Mouse (Mus musculus) midbrain, embryonic 13.5 days (tissue): ENCODE measurements around the gene Rapgef5. TPM values are rescaled to one million over a fixed set of nuclear protein-coding genes. Genes with fewer than 3 reads are reported as not detected.

Source experiments
- ATAC-seq: fragments of 200-750 bp; cut with Nextera tagmentation; 2 replicates; pipeline ENCODE4 v1.8.0; 2017; ENCODE audit warnings: mild to moderate bottlenecking, moderate TSS enrichment, moderate library complexity
- H3K27ac ChIP-seq: fragments of 300-500 bp; sonication (generic); 2 replicates; pipeline ENCODE4 v1.5.1; 2015; ENCODE audit warnings: inconsistent platforms, mild to moderate bottlenecking, moderate library complexity
- H3K27me3 ChIP-seq: fragments of 300-500 bp; sonication (generic); 2 replicates; pipeline ENCODE4 v1.6.1; 2015; ENCODE audit warnings: mild to moderate bottlenecking, inconsistent platforms
- H3K36me3 ChIP-seq: fragments of 300-500 bp; sonication (generic); 2 replicates; pipeline ENCODE4 v1.6.1; 2015; ENCODE audit warnings: mild to moderate bottlenecking, inconsistent platforms
- H3K4me1 ChIP-seq: fragments of 300-500 bp; sonication (generic); replicated peaks from 2 replicates; pipeline ENCODE4 v1.6.1; 2015; ENCODE audit warnings: inconsistent platforms
- H3K4me2 ChIP-seq: fragments of 300-500 bp; sonication (generic); replicated peaks from 2 replicates; pipeline ENCODE4 v1.6.1; 2015; ENCODE audit warnings: moderate library complexity, mild to moderate bottlenecking, inconsistent platforms
- H3K4me3 ChIP-seq: fragments of 300-500 bp; sonication (generic); replicated peaks from 2 replicates; pipeline ENCODE4 v1.5.1; 2015; ENCODE audit warnings: mild to moderate bottlenecking, inconsistent platforms
- H3K9ac ChIP-seq: fragments of 300-500 bp; sonication (generic); replicated peaks from 2 replicates; pipeline ENCODE4 v1.6.1; 2015; ENCODE audit warnings: mild to moderate bottlenecking, inconsistent platforms
- H3K9me3 ChIP-seq: fragments of 300-500 bp; sonication (generic); 2 replicates; pipeline ENCODE4 v1.6.1; 2016; ENCODE audit warnings: mild to moderate bottlenecking, inconsistent platforms
- WGBS: fragments of 180-500 bp; shearing (Covaris S2); methylation state at CpG from one replicate; pipeline ENCODE4 v1.1.7; 2015; 5-methylcytosine and 5-hydroxymethylcytosine counted together
- polyA plus RNA-seq: library from polyadenylated mRNA; unstranded; fragments of >200 nt; fragmentation: Nextera tagmentation; extraction: Ambion mirVana; gene quantifications from 2 replicates; pipeline ENCODE4 v1.2.1, GENCODE M21; 2015

Gene Rapgef5
- polyA plus RNA-seq, 1 experiment from 2014 or later: 42.1 TPM

DNA sequence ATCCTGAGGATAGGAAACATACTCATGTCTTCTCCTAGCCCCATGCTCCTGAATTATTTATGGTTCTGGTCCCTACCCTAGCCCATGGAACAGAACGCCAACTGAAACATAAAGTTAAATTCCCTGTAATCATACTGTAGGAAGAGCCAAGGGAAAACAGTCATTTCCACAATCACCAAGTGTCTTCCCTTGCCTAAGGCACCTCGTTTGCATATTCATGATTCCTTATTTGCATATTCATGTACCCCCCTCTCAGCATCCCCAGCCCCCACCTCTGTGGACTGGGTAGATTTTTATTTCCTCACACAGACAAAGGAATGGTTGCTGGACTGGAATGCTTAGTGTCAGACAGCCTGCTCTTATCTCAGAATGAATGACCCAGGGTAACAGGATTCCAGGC lies 220.6 kb downstream of the Rapgef5 start:
- Histone ChIP-seq H3K4me1 (peaks cover 35% of the 10 kb centered on the region), H3K4me2 (no peak overlapping the region), H3K9ac (no peak overlapping the region), H3K27ac (peak overlapping the region; percentile 76), H3K9me3 (no peaks in the 10 kb centered on the region), H3K27me3 (no peaks in the 10 kb centered on the region), H3K4me3 (no peak overlapping the region), H3K36me3 (peaks cover 19% of the 10 kb centered on the region; the same call in 1 of the 2 replicates)
- 28% methylated on average over 2 of the region's 2 CpGs for WGBS
- ATAC-seq: peak; percentile 92

DNA sequence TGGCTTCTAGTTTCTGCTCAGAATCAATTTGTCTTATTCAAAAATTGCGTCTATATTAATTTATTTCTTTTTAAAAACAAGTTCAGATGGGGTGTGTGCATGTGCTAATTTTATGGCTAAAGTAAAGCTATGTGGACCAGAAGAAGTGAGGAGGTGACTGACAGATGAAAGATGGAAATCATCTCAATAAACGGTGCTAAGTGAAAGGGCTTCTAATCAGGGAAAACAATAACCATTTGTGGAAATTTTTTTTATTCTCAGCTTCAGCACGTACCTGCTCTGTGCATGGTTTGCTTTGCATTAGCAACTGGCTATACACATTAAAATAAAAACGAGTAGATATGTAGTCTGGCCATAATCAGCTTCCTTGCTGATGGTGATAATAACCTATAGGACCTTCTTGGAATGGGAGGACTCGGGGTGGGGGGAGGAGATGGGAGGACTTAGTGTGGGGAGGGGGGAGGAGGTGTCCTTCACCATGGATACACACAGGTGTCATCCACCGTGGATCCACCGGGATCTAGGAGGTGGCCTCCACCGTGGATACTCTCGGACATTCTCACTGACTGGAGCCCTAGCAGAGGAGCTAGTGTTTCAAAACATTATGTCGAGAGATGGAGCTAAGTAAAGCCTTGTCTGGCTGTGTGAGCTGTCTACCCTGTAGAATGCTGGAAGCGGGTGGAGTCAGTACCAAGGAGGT lies 221.2 kb downstream of the Rapgef5 start:
- WGBS: 67% methylated on average over 11 of the region's 11 CpGs
- Histone ChIP-seq H3K4me2 (no peak overlapping the region), H3K9me3 (no peaks in the 10 kb centered on the region), H3K4me1 (peaks cover 35% of the 10 kb centered on the region), H3K9ac (no peak overlapping the region), H3K27ac (peak overlapping the region; percentile 76), H3K36me3 (peaks cover 21% of the 10 kb centered on the region; the same call in 1 of the 2 replicates), H3K27me3 (no peaks in the 10 kb centered on the region), H3K4me3 (no peak overlapping the region)
- peak; percentile 51 for ATAC-seq

DNA sequence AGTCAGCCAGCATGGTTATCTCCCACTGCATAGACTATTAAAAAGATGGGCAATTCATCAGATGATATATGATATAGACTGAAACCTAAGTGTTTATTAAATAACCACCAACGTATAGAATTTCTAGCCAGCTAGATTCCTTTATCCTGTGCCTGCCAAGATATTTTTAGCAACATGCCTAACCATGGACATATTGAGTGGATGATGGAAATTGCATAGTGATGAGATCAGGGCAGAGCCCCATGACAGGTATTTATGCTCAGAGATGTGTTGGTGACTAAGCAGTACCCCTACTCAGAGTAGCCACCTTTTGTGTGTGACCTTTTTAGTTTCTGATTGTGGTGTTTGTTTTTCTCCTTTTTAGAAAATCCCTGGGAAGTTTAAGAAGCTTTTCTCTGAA lies 226.2 kb downstream of the Rapgef5 start:
- H3K4me2 ChIP-seq: no peak overlapping the region
- H3K4me3 ChIP-seq: no peak overlapping the region
- H3K27ac ChIP-seq: no peak overlapping the region
- peaks cover 37% of the 10 kb centered on the region for H3K4me1 ChIP-seq
- H3K27me3 ChIP-seq: no peaks in the 10 kb centered on the region
- ATAC-seq: no peak
- no peaks in the 10 kb centered on the region for H3K9me3 ChIP-seq
- WGBS: 78% methylated on average over 1 of the region's 1 CpGs
- H3K36me3 ChIP-seq: peaks cover 34% of the 10 kb centered on the region
- H3K9ac ChIP-seq: no peak overlapping the region

DNA sequence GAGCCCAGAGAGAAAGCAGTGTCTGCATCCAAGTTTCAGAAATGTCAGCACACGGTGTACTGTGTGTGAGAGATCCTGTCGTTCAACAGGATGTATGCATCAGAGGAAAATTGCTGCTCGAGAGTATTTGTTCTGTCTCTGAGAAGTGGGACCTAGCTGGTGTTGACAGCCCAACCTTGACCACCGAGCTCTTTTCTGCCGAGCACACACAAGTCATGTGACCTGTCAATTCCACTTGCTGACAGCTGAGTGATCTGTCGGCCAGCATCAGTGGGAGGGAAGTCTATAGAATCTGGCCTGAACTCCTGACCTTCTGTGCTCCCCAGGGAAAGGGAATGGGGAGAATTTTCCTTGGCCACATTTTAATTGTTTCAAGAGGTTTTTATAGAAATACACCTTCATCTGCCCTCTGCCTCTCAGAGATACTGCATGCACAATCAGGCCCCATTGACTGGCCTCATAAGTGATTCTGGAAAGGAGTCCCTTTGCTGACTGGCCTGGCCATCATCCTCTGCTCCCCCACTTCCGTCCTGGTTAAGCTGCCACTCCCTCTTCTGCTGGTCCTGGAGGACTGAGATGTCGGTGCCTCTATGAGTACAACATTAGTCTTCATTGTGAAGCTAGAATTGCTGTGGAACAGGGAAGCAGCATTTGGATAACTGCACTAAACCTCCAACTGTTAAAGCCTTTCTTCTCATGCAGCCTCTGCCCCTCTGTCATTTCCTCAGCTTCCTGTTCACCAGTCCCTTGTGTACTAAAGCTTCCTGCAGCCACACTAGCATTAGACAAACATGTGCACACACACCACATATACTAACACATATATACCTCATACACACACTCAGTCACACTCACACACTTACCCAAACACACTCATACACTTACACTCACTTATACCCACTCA lies 228.6 kb downstream of the Rapgef5 start:
- 0 out of 2 replicates have a peak, but pooled peaks have one; percentile 28 for ATAC-seq
- H3K9ac ChIP-seq: no peak overlapping the region
- no peaks in the 10 kb centered on the region for H3K27me3 ChIP-seq
- no peak overlapping the region for H3K4me3 ChIP-seq
- WGBS: 23% methylated on average over 8 of the region's 8 CpGs
- no peaks in the 10 kb centered on the region for H3K9me3 ChIP-seq
- peaks cover 29% of the 10 kb centered on the region for H3K4me1 ChIP-seq
- peaks cover 46% of the 10 kb centered on the region for H3K36me3 ChIP-seq
- H3K27ac ChIP-seq: peak overlapping the region; percentile 41
- no peak overlapping the region for H3K4me2 ChIP-seq

DNA sequence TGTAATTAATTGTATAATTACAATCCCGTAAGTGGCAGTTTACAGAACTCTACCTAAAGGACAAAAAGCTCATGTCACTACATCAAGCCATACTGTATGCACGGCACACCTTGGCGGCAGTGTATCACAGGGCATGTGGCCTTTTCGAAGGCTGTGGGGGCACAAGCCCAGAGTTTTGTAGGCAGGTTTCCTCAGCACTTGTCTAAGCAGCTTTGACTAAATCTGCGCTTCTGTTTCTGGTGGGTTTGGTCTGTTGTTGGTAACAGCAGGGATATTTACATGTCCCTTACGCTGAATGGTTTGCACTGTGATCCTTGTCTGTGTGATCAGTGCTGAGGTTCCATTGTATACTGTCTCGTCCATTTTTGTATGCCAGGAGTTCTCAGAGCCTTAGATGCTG lies 230.3 kb downstream of the Rapgef5 start:
- peaks cover 38% of the 10 kb centered on the region for H3K36me3 ChIP-seq
- H3K9me3 ChIP-seq: no peaks in the 10 kb centered on the region
- no peak for ATAC-seq
- H3K4me3 ChIP-seq: no peak overlapping the region
- H3K4me2 ChIP-seq: no peak overlapping the region
- H3K4me1 ChIP-seq: peaks cover 38% of the 10 kb centered on the region
- H3K27me3 ChIP-seq: no peaks in the 10 kb centered on the region
- no peak overlapping the region for H3K9ac ChIP-seq
- WGBS: 87% methylated on average over 7 of the region's 7 CpGs
- no peak overlapping the region for H3K27ac ChIP-seq

DNA sequence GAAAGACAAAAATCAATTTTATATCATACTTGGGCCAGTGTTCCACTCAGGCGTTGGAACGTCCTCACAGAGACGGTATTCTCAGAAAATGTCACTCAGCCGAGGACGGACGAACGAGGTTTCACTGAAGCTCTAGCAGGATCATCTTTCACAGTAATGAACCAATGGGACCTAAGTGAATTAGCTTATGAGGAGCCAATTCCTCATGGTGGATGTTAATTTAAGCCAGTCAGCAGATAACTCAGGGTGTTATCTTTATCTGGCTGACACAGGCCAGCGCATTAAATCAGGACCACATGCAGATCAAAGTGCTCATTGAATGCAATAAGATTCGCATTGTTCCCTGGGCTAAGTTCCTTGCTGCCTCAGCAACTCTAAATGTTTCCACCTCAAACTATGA lies 234.8 kb downstream of the Rapgef5 start:
- 12% methylated on average over 9 of the region's 9 CpGs for WGBS
- peak overlapping the region; percentile 44; the same call in 1 of the 2 replicates for H3K9ac ChIP-seq
- H3K4me2 ChIP-seq: peak overlapping the region; percentile 42
- H3K27ac ChIP-seq: peak overlapping the region; percentile 90
- H3K4me1 ChIP-seq: peaks cover 33% of the 10 kb centered on the region
- H3K4me3 ChIP-seq: no peak overlapping the region
- no peaks in the 10 kb centered on the region for H3K9me3 ChIP-seq
- 0 out of 2 replicates have a peak, but pooled peaks cover 5% of the 10 kb centered on the region for H3K27me3 ChIP-seq
- peak; percentile 77 for ATAC-seq
- peaks cover 34% of the 10 kb centered on the region for H3K36me3 ChIP-seq

DNA sequence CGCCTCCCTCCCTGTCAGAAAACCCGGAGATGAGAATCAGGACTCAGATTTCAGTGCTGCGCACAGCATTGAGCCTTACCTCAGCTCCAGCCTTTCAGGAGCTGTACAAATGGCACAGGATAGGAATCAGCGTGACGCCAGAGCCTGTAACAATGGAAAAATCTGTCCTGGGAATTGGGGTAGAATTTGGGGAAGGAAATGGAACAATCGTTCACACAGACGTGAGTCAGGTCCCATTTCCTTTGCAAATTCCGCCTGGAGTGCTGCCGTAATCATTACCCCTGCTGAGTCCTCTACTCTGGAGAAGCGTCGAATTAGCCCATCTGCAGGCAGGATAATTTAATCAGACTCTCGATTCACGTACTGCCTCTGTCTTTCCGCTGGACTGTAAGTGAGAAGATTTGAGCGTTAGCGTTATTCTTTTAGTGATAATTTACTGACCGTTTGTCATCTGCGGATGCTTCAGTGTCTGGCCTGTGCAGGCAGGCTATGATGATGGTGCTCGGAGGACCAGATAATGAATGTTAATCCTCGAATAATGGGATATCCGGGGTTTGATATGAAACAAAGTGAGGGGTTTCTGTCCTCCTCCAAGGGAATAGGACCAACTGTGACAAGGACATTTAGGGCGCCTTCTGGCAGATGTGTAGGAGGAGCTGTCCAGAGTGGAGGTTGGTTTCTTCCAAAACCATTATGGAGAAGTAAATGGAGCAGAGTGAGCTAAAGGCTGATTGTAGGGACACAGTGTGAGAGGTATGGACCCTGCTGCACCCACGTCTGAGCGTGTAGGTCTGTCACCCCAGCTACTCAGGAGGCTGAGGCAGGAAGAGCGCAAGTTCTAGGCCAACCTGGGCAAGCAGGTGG lies 235.5 kb downstream of the Rapgef5 start:
- ATAC-seq: peak; percentile 84
- H3K27ac ChIP-seq: peak overlapping the region; percentile 90
- H3K36me3 ChIP-seq: peaks cover 34% of the 10 kb centered on the region
- H3K4me3 ChIP-seq: peak overlapping the region; percentile 12; the same call in 1 of the 2 replicates
- 12% methylated on average over 25 of the region's 25 CpGs for WGBS
- H3K9me3 ChIP-seq: no peaks in the 10 kb centered on the region
- H3K4me2 ChIP-seq: peak overlapping the region; percentile 42
- peak overlapping the region; percentile 44 for H3K9ac ChIP-seq
- H3K27me3 ChIP-seq: 0 out of 2 replicates have a peak, but pooled peaks cover 5% of the 10 kb centered on the region
- peaks cover 33% of the 10 kb centered on the region for H3K4me1 ChIP-seq

DNA sequence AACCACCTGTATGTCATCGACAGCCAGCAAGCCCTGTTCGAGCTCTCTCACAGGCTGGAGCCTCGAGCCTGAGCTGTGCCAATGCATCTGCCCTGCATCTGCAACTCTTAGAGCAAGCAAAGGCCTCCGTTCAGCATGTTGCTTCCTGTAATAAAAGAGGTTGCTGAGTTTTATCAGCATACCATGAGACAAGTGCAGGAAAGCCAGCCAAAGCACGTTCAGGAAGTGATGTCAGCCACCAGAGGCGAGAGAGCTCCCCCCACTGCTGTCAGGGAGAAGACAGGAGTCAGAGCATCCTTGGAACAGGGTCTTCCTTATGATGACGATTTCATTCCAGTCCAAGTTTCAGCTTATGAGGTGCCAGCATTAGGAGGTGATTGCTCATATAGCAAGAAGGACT lies 239.7 kb downstream of the Rapgef5 start:
- Histone ChIP-seq H3K4me3 (no peak overlapping the region), H3K27me3 (0 out of 2 replicates have a peak, but pooled peaks cover 5% of the 10 kb centered on the region), H3K9ac (no peak overlapping the region), H3K9me3 (no peaks in the 10 kb centered on the region), H3K36me3 (peaks cover 31% of the 10 kb centered on the region), H3K4me2 (no peak overlapping the region), H3K4me1 (peaks cover 25% of the 10 kb centered on the region), H3K27ac (no peak overlapping the region)
- WGBS: 83% methylated on average over 7 of the region's 7 CpGs
- no peak for ATAC-seq

DNA sequence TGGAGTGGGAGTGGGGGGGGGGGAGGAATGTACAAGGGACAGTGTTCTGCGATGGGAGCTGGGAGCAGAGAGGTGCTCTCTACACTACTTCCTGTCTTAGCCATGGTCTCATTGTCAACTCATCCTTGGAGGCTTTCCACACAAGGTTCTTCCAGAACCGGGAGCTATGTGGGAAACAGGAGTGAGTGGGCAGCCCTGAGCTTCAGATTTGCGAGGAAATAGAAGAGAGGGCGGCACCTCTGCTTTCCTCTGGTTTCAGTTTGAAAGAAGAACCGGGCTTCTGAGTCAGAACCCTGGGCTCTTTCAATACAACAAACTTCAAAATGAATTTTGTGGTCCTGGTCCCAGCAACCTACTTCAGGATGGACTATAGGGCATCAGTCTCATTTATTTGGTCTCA lies 244.1 kb downstream of the Rapgef5 start:
- Histone ChIP-seq H3K4me1 (peaks cover 11% of the 10 kb centered on the region), H3K36me3 (peaks cover 31% of the 10 kb centered on the region), H3K9ac (no peak overlapping the region), H3K4me3 (no peak overlapping the region), H3K9me3 (no peaks in the 10 kb centered on the region), H3K27me3 (no peaks in the 10 kb centered on the region), H3K4me2 (no peak overlapping the region), H3K27ac (no peak overlapping the region)
- ATAC-seq: no peak
- WGBS: 96% methylated on average over 5 of the region's 5 CpGs

DNA sequence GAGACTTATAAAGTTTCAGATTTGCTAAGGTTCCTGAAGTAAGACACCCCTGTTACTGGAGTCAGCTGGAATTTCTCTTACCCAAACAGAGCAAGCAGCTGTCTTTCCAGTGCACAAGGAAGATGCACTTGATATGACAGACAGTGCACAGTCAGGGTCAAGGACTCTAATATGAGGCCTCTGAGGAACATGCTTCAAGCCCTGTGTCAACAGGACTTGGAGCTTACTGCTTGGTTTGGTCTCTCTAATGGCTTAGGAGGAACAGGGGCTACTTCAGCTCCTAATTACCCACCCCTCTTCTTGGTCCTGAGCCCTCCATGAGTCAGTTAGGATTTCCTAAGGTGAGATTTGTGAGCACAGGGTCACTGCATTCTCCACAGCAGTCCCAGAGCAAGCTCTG lies 244.6 kb downstream of the Rapgef5 start:
- Histone ChIP-seq H3K4me3 (no peak overlapping the region), H3K27ac (no peak overlapping the region), H3K4me2 (no peak overlapping the region), H3K36me3 (peaks cover 27% of the 10 kb centered on the region), H3K4me1 (peaks cover 11% of the 10 kb centered on the region), H3K9ac (no peak overlapping the region), H3K9me3 (no peaks in the 10 kb centered on the region), H3K27me3 (no peaks in the 10 kb centered on the region)
- no peak for ATAC-seq

DNA sequence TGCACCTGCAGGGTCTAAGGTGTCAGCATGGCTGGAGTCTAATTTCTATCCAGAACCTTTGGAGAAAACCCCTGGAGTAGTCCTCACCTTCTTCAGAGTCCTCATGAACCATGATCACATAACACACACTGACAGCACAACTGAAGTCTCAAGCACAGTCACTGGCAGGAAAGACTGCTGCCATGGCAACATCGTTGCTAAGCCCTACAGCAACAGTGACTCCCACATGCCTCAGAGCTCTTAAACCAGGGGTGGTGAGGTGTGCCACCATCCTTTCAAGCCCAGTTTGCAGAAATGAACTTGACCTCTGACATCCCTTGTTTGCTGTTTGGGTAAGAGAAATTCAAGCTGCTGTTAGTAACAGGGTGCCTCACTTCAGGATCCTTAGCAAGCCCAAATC lies 245.4 kb downstream of the Rapgef5 start:
- H3K4me2 ChIP-seq: no peak overlapping the region
- H3K27me3 ChIP-seq: no peaks in the 10 kb centered on the region
- peaks cover 18% of the 10 kb centered on the region for H3K36me3 ChIP-seq
- H3K4me3 ChIP-seq: no peak overlapping the region
- H3K27ac ChIP-seq: no peak overlapping the region
- 0 out of 2 replicates have a peak, but pooled peaks have one; percentile 49 for ATAC-seq
- no peaks in the 10 kb centered on the region for H3K9me3 ChIP-seq
- WGBS: 38% methylated on average over 1 of the region's 1 CpGs
- peaks cover 11% of the 10 kb centered on the region for H3K4me1 ChIP-seq
- H3K9ac ChIP-seq: no peak overlapping the region
